Mouse (Mus musculus): ENCODE data around the gene Nptxr.

DNA sequence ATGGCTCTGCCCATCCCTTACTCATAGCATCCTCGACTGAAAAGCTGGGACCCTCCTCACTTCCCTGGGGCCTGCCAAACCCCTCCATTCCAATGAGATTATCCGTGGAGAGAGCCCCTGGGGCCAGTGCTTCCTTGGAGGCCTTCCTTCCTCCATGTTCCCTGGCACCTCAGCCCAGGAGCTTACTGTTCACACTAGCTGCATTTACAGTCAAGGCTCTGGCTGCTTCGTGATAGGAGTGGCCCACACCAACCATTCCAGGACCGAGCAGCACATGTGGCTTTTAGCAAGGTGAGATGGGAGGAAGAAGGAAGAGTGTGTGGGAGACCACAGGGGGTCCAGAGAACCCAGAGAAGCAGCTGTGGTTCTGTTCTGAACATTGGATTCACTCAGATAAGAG is 50.7 kb downstream of the Nptxr start:
- TF ChIP-seq CTCF (IDR thresholded peaks at IDR 0.05; ENCODE audit: borderline replicate concordance, insufficient read depth, low read depth, low read length) (no peak), POLR2A (IDR thresholded peaks at IDR 0.05; ENCODE audit: borderline replicate concordance, insufficient read depth, low read length) (no peak)

Measured in cerebellum, adult 2 months (tissue).